Mouse (Mus musculus) limb, embryonic 14.5 days (tissue): Measurements from ENCODE around the gene Cc2d2b. TPM values are rescaled to one million over a fixed set of nuclear protein-coding genes. Genes with fewer than 3 reads are reported as not detected.

ENCODE experiments used
- ATAC-seq: fragments of 200-750 bp; cut with Nextera tagmentation; 2 replicates; pipeline ENCODE4 v1.8.0; 2017; ENCODE audit warnings: low read depth, moderate number of reproducible peaks, moderate TSS enrichment; ENCODE audit not compliant: low FRiP score
- DNase-seq: peaks from one replicate; pipeline ENCODE4 v3.0.0-alpha.2; 2015; ENCODE audit warnings: low spot score
- H3K27ac ChIP-seq: fragments of 300-500 bp; sonication (generic); replicated peaks from 2 replicates; pipeline ENCODE4 v1.5.1; 2014; ENCODE audit warnings: low read depth, mild to moderate bottlenecking, low read length, moderate library complexity, mixed read lengths
- H3K27me3 ChIP-seq: fragments of 300-500 bp; sonication (generic); 2 replicates; pipeline ENCODE4 v1.6.1; 2014; ENCODE audit warnings: low read length, mixed read lengths; ENCODE audit not compliant: control insufficient read depth, insufficient read depth
- H3K36me3 ChIP-seq: fragments of 300-500 bp; sonication (generic); 2 replicates; pipeline ENCODE4 v1.6.1; 2014; ENCODE audit warnings: mild to moderate bottlenecking, low read length, moderate library complexity, mixed read lengths; ENCODE audit not compliant: control insufficient read depth, insufficient read depth
- H3K4me1 ChIP-seq: fragments of 300-500 bp; sonication (generic); 2 replicates; pipeline ENCODE4 v1.6.1; 2014; ENCODE audit warnings: antibody characterized with exemption, low read length, mixed read lengths; ENCODE audit not compliant: control insufficient read depth, insufficient read depth
- H3K4me2 ChIP-seq: fragments of 300-500 bp; sonication (generic); replicated peaks from 2 replicates; pipeline ENCODE4 v1.6.1; 2014; ENCODE audit warnings: low read depth, mild to moderate bottlenecking, low read length, moderate library complexity; ENCODE audit not compliant: severe bottlenecking
- H3K4me3 ChIP-seq: fragments of 300-500 bp; sonication (generic); replicated peaks from 2 replicates; pipeline ENCODE4 v1.5.1; 2014; ENCODE audit warnings: low read length
- H3K9ac ChIP-seq: fragments of 300-500 bp; sonication (generic); 2 replicates; pipeline ENCODE4 v1.6.1; 2014; ENCODE audit warnings: mild to moderate bottlenecking, low read depth, low read length, moderate library complexity; ENCODE audit not compliant: severe bottlenecking
- H3K9me3 ChIP-seq: fragments of 300-500 bp; sonication (generic); 2 replicates; pipeline ENCODE4 v1.6.1; 2016; ENCODE audit warnings: low read length; ENCODE audit not compliant: control insufficient read depth
- POLR2A ChIP-seq: fragments of 200-500 bp; IDR thresholded peaks from 2 replicates; pipeline ENCODE4 v1.8.0; 2012; ENCODE audit warnings: inconsistent platforms, mild to moderate bottlenecking, moderate library complexity, borderline replicate concordance; ENCODE audit not compliant: insufficient read depth, insufficient read length; ENCODE audit errors: extremely low read depth
- WGBS: fragments of 180-500 bp; shearing (Covaris S2); extraction: QIAGEN DNeasy Blood & Tissue Kit; methylation state at CpG from one replicate; pipeline ENCODE4 v1.1.7; 2014; 5-methylcytosine and 5-hydroxymethylcytosine counted together
- polyA plus RNA-seq, 2 experiments: library from polyadenylated mRNA; depleted of rRNA in 1 of 2; stranded (reverse) in 1 of 2; unstranded in 1 of 2; fragments of >200 nt; fragmentation: Nextera tagmentation in 1 of 2; extraction: Ambion mirVana in 1 of 2; gene quantifications; 2 replicates each; pipeline versions ENCODE4 v1.2.1 to v1.2.3; 2012 to 2014

Cc2d2b gene
- polyA plus RNA-seq, 2 experiments, result 0.04 to 0.22 TPM

GRCm38 (mm10) chr19:40733849-40734248 is 14.7 kb upstream of the Cc2d2b start:
- 70% methylated on average over 4 of the region's 4 CpGs for WGBS
- no peaks in the 10 kb centered on the region for H3K9me3 ChIP-seq

DNA sequence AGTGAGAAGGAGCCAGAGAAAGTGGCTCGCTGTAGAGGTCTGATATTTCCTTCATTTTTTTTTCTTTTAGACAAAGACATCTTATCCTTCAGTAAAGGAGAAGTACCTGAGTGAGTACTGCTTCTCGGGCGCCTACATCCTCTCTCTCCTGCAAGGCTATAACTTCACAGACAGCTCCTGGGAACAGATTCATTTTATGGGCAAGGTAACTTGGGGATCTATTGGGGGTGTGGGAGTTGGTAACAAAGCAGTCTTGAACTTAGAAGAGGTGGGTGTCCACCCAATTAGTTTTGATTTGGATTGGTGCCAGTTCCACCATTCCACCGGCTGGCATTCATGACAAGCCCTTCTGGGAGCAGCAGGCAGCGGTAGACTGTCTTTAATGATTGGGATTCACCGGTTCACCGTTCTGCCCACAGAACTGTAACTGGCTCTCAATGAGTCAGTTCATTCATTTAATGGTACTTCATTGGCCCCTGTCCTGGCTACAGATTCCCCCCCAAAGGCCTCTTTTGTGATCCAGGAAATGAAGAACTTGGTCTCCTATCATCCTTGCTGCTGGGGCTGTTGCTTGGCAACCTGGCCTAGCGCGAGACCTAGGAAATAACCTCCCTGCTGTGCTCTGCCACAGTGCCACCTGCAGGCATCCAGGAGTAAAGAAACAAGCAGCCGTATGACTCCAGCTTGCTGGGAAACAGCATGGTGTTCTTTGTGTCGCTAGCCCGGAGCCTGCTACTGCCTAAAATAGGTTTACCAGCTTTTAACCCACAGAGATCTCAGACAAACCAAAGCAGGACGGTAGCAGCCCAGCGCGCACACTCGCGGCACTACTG is 11.7 kb upstream of the Cc2d2b start:
- no peaks in the 10 kb centered on the region for H3K4me1 ChIP-seq
- H3K9ac ChIP-seq, result no peak overlapping the region; the same call in 1 of the 2 replicates
- H3K9me3 ChIP-seq, result no peaks in the 10 kb centered on the region
- H3K4me3 ChIP-seq, result no peak overlapping the region; the same call in 1 of the 2 replicates
- TF ChIP-seq POLR2A, result no peak
- no peaks in the 10 kb centered on the region for H3K27me3 ChIP-seq
- ATAC-seq, result peak; percentile 86
- H3K4me2 ChIP-seq, result peak overlapping the region; percentile 33
- H3K27ac ChIP-seq, result no peak overlapping the region
- peak; percentile 82 for DNase-seq
- H3K36me3 ChIP-seq, result no peaks in the 10 kb centered on the region
- WGBS, result 28% methylated on average over 17 of the region's 17 CpGs

More at GRCm38 (mm10) chr19:40733849-40734248, 14.7 kb upstream of the Cc2d2b start:
- Histone ChIP-seq H3K4me1 (peaks cover 3% of the 10 kb centered on the region; the same call in 1 of the 2 replicates), H3K9ac (no peak overlapping the region), H3K27ac (no peak overlapping the region), H3K27me3 (no peaks in the 10 kb centered on the region), H3K4me2 (no peak overlapping the region), H3K36me3 (no peaks in the 10 kb centered on the region), H3K4me3 (no peak overlapping the region)
- ATAC-seq (no peak), DNase-seq (no peak)
- TF ChIP-seq POLR2A, result no peak

DNA sequence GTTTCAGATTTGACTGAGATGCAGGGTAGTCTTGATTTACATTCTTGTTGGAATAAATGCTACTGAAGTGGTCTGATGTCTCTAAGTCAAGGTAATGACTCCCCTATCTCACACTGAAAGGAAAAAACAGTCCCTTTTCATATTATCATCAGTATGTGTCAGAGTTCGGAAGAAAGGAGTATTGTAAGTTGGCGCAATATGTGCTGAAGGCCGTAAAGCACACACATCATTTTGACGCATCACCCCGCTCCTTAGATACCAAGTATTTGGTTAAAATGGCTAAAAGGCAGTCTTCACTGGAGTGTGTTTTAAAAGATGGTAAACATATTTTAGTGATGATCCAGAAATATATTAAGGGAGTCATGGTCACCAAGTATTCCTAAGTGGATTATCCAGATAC is 10.9 kb upstream of the Cc2d2b start:
- peak overlapping the region; percentile 33; the same call in 1 of the 2 replicates for H3K4me2 ChIP-seq
- H3K9me3 ChIP-seq, result no peaks in the 10 kb centered on the region
- TF ChIP-seq POLR2A, result no peak
- 80% methylated on average over 5 of the region's 5 CpGs for WGBS
- H3K4me1 ChIP-seq, result no peaks in the 10 kb centered on the region
- H3K4me3 ChIP-seq, result no peak overlapping the region
- no peaks in the 10 kb centered on the region for H3K27me3 ChIP-seq
- no peaks in the 10 kb centered on the region for H3K36me3 ChIP-seq
- no peak overlapping the region; the same call in 1 of the 2 replicates for H3K9ac ChIP-seq
- no peak overlapping the region for H3K27ac ChIP-seq
- DNase-seq (no peak), ATAC-seq (no peak)

- 84% methylated on average over 13 of the region's 13 CpGs for WGBS
- TF ChIP-seq POLR2A, result no peak
Observed at GRCm38 (mm10) chr19:40738683-40739324, 9.7 kb upstream of the Cc2d2b start.

GRCm38 (mm10) chr19:40746603-40747002 is 1.9 kb upstream of the Cc2d2b start:
- Histone ChIP-seq H3K9me3 (no peaks in the 10 kb centered on the region), H3K36me3 (no peaks in the 10 kb centered on the region), H3K27ac (no peak overlapping the region), H3K27me3 (no peaks in the 10 kb centered on the region), H3K4me1 (no peaks in the 10 kb centered on the region), H3K4me2 (no peak overlapping the region), H3K9ac (no peak overlapping the region), H3K4me3 (no peak overlapping the region)
- DNase-seq, result no peak
- ATAC-seq, result no peak
- WGBS, result 51% methylated on average over 4 of the region's 4 CpGs
- TF ChIP-seq POLR2A, result no peak

More at GRCm38 (mm10) chr19:40738683-40739324, 9.7 kb upstream of the Cc2d2b start:
- DNase-seq (no peak), ATAC-seq (no peak)
- Histone ChIP-seq H3K4me2 (no peak overlapping the region), H3K27ac (no peak overlapping the region), H3K27me3 (no peaks in the 10 kb centered on the region), H3K4me3 (no peak overlapping the region), H3K36me3 (no peaks in the 10 kb centered on the region), H3K9ac (no peak overlapping the region), H3K9me3 (no peaks in the 10 kb centered on the region), H3K4me1 (no peaks in the 10 kb centered on the region)
